Mouse (Mus musculus): ENCODE measurements around the gene Fahd1. TPM values are rescaled to one million over a fixed set of nuclear protein-coding genes. Genes with fewer than 3 reads are reported as not detected.

The Fahd1 gene
- total RNA-seq, 2 experiments from 2014 or later: 19.8 to 20.6 TPM

- DNase-seq (ENCODE audit: extremely low spot score in 1 of 2, low spot score in 1 of 2): no peak
These were observed 465 bp downstream of the Fahd1 start for GRCm38 (mm10) chr17:24849733-24850064.

GRCm38 (mm10) chr17:24848600-24849031 is 1.5 kb downstream of the Fahd1 start:
- DNase-seq (ENCODE audit: extremely low spot score in 1 of 2, low spot score in 1 of 2): no peak

GRCm38 (mm10) chr17:24847386-24847785 is 2.8 kb downstream of the Fahd1 start:
- no peak for DNase-seq (ENCODE audit: extremely low spot score in 1 of 2, low spot score in 1 of 2)

- DNase-seq (ENCODE audit: extremely low spot score in 1 of 2, low spot score in 1 of 2): no peak
These were observed 5.6 kb downstream of the Fahd1 start for GRCm38 (mm10) chr17:24844525-24844924.

- DNase-seq (ENCODE audit: extremely low spot score in 1 of 2, low spot score in 1 of 2): no peak
These were observed 7.5 kb downstream of the Fahd1 start for GRCm38 (mm10) chr17:24842631-24843030.

- DNase-seq (ENCODE audit: extremely low spot score in 1 of 2, low spot score in 1 of 2): no peak
These were observed 9.0 kb downstream of the Fahd1 start for GRCm38 (mm10) chr17:24841133-24841532.

- no peak for DNase-seq (ENCODE audit: extremely low spot score in 1 of 2, low spot score in 1 of 2)
These were observed 9.8 kb downstream of the Fahd1 start for GRCm38 (mm10) chr17:24840341-24840740.

- DNase-seq (ENCODE audit: extremely low spot score in 1 of 2, low spot score in 1 of 2): no peak
These were observed 10.3 kb downstream of the Fahd1 start, which contains the start of gene Hagh for GRCm38 (mm10) chr17:24839842-24840241. Hagh (plus strand) TSS chr17:24840143.

- no peak for DNase-seq (ENCODE audit: extremely low spot score in 1 of 2, low spot score in 1 of 2)
These were observed 28.5 kb downstream of the Fahd1 start for GRCm38 (mm10) chr17:24821351-24822280.

- no peak for DNase-seq (ENCODE audit: extremely low spot score in 1 of 2, low spot score in 1 of 2)
These were observed 30.7 kb downstream of the Fahd1 start for GRCm38 (mm10) chr17:24819469-24819868.

GRCm38 (mm10) chr17:24818172-24818571 is 32.0 kb downstream of the Fahd1 start:
- no peak for DNase-seq (ENCODE audit: extremely low spot score in 1 of 2, low spot score in 1 of 2)

- DNase-seq (ENCODE audit: extremely low spot score in 1 of 2, low spot score in 1 of 2): no peak
These were observed 32.7 kb downstream of the Fahd1 start for GRCm38 (mm10) chr17:24817503-24817902.

- DNase-seq (ENCODE audit: extremely low spot score in 1 of 2, low spot score in 1 of 2): no peak
These were observed 34.9 kb downstream of the Fahd1 start for GRCm38 (mm10) chr17:24815256-24815655.

- DNase-seq (ENCODE audit: extremely low spot score in 1 of 2, low spot score in 1 of 2): no peak
These were observed 37.9 kb downstream of the Fahd1 start for GRCm38 (mm10) chr17:24812215-24812614.

- DNase-seq (ENCODE audit: extremely low spot score in 1 of 2, low spot score in 1 of 2): no peak
These were observed 39.0 kb downstream of the Fahd1 start for GRCm38 (mm10) chr17:24811211-24811610.

GRCm38 (mm10) chr17:24803952-24804951 is 45.9 kb downstream of the Fahd1 start, which contains the start of gene Meiob:
Meiob (plus strand) TSS chr17:24804289.
- peak; percentile 11 to 18 for DNase-seq (ENCODE audit: extremely low spot score in 1 of 2, low spot score in 1 of 2)

- DNase-seq (ENCODE audit: extremely low spot score in 1 of 2, low spot score in 1 of 2): no peak
These were observed 49.6 kb downstream of the Fahd1 start for GRCm38 (mm10) chr17:24800524-24800923.

- DNase-seq (ENCODE audit: extremely low spot score in 1 of 2, low spot score in 1 of 2): no peak
These were observed 50.7 kb downstream of the Fahd1 start for GRCm38 (mm10) chr17:24799476-24799875.
